ENCODE assay signal across 16 mouse cellular contexts in genomic region chr10:118000591-118000990, GRCm38 (mm10).
"Had no signal": no experiment of that assay in that cellular context is flagged by ENCODE, and none has a peak within 500 bp of the region (broad histone marks: within the 10 kb centered on the region; RNA-seq: fewer than 3 reads in every experiment).

No protein-coding gene starts in this region.

- DNase-seq: gastrocnemius, adult 2 months; gastrocnemius, postnatal 10 days; gastrocnemius, postnatal 25 days; heart, adult 2 months; heart, postnatal 10 days; heart, postnatal 4 days; kidney, adult 18-20 months; kidney, adult 8-10 months; kidney, postnatal 10 days; kidney, postnatal 25 days; kidney, postnatal 4 days; liver had no signal

- ATAC-seq: hindbrain, embryonic 16.5 days; inflammation-experienced regulatory T-cells, adult 6 months; intestine, embryonic 15.5 days; intestine, postnatal 0 days had no signal
